Mouse (Mus musculus): ENCODE measurements around the gene 4930426L09Rik.

DNA sequence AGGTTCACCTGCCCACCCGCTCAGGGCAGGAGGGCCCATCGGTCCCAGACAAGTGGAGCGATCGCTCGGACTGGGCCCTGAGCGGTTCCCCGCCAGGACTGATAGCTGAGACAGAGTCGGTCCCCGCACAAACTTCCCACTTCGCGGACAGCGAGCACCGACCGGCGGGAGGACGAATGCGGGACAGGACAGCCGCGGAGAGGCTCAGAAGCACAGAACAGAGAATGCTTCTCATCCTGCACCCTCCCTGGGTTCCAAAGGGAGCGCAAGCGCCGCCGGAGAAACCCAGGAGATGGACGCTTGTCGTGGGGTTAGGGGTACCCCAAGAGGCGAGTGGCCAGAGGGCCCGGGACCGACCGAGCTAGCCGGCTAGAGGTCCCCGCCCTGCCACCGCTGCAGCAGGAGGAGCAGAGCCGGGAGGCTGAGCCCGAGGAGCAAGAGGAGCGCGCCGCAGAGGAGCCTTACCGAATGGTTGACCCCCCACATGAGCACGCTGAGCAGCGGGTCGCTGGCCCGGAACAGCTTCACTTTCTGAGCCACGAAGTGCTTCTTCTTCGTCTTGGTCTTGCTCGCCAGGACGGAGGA lies 664 bp upstream of the 4930426L09Rik start:
- TF ChIP-seq POLR2A (IDR thresholded peaks at IDR 0.05; ENCODE audit: insufficient read depth, low read depth, low read length) (no peak), CTCF (IDR thresholded peaks at IDR 0.05) (no peak)

Measured in heart, adult 2 months (tissue).